Mouse (Mus musculus) gastrocnemius, postnatal 36 days (tissue): ENCODE results near the gene Rab27a. TPM values are rescaled to one million over a fixed set of nuclear protein-coding genes. Genes with fewer than 3 reads are reported as not detected.

Experiments used
- DNase-seq, 2 experiments: peaks; one replicate each; pipeline ENCODE4 v3.0.0; 2022
- intact Hi-C: fragments of 180-260 bp; cut with DNase I; formaldehyde crosslinking; loops from one replicate; pipeline ENCODE4 v1.15.1; 2025
- long read RNA-seq, 2 experiments: library from polyadenylated mRNA; stranded (forward); transcript quantifications; one replicate each; pipeline ENCODE4 v2.0.0; 2021
- total RNA-seq, 2 experiments: library from RNA; stranded (reverse); gene quantifications; 2 replicates each; pipeline ENCODE4 v1.2.3; 2021

Gene Rab27a
- total RNA-seq = 1 to 10 TPM; 1.4 to 1.8 TPM
- long read RNA-seq, experiment 1, partial matches to known transcripts = 0 of 1 reads
- long read RNA-seq, experiment 1, other reads (novel, unspliced or antisense) = 0 of 1 reads
- long read RNA-seq, experiment 2, partial matches to known transcripts = 0 of 2 reads
- long read RNA-seq, experiment 2, other reads (novel, unspliced or antisense) = 1 of 2 reads

GRCm38 (mm10) chr9:73044146-73045079, at the start of gene Rab27a:
Gene Rab27a, plus strand, starts transcription at chr9:73044854.
- intact Hi-C loops = loop anchor here (1.0 kb wide), 1 partner anchor 47 kb away; no protein-coding TSS in a partner anchor
- peak; percentile 46 to 77 for DNase-seq

GRCm38 (mm10) chr9:72996167-72996566, 48.5 kb upstream of the Rab27a start:
- intact Hi-C loops = no loop called here
- DNase-seq = no peak

- no peak for DNase-seq
These were observed 47.8 kb upstream of the Rab27a start for GRCm38 (mm10) chr9:72996806-72997205.

GRCm38 (mm10) chr9:73000487-73000886, 44.2 kb upstream of the Rab27a start:
- no peak for DNase-seq
- intact Hi-C loops = no loop called here

More at GRCm38 (mm10) chr9:72996806-72997205, 47.8 kb upstream of the Rab27a start:
- intact Hi-C loops = no loop called here

GRCm38 (mm10) chr9:73001314-73002011, 43.2 kb upstream of the Rab27a start:
- intact Hi-C loops = no loop called here
- no peak for DNase-seq

- intact Hi-C loops = no loop called here
- DNase-seq = no peak
These were observed 42.5 kb upstream of the Rab27a start for GRCm38 (mm10) chr9:73002177-73002576.

- intact Hi-C loops = no loop called here
- no peak for DNase-seq
These were observed 40.6 kb upstream of the Rab27a start for GRCm38 (mm10) chr9:73004076-73004475.

GRCm38 (mm10) chr9:73005106-73005505, 39.5 kb upstream of the Rab27a start:
- intact Hi-C loops = no loop called here
- DNase-seq = no peak

GRCm38 (mm10) chr9:73006175-73006574, 38.5 kb upstream of the Rab27a start:
- no peak for DNase-seq
- intact Hi-C loops = no loop called here

- intact Hi-C loops = no loop called here
- DNase-seq = no peak
These were observed 36.3 kb upstream of the Rab27a start for GRCm38 (mm10) chr9:73008384-73008783.

- DNase-seq = no peak
- intact Hi-C loops = no loop called here
These were observed 32.0 kb upstream of the Rab27a start for GRCm38 (mm10) chr9:73012629-73013028.

- DNase-seq = no peak
- intact Hi-C loops = no loop called here
These were observed 29.9 kb upstream of the Rab27a start for GRCm38 (mm10) chr9:73014724-73015123.

GRCm38 (mm10) chr9:73019841-73020240, 24.8 kb upstream of the Rab27a start:
- intact Hi-C loops = no loop called here
- DNase-seq = no peak

- no peak for DNase-seq
- intact Hi-C loops = no loop called here
These were observed 24.0 kb upstream of the Rab27a start for GRCm38 (mm10) chr9:73020566-73021097.

- intact Hi-C loops = no loop called here
- DNase-seq = no peak
These were observed 18.6 kb upstream of the Rab27a start for GRCm38 (mm10) chr9:73025818-73026636.

GRCm38 (mm10) chr9:73030443-73030842, 14.2 kb upstream of the Rab27a start:
- no peak for DNase-seq
- intact Hi-C loops = no loop called here

- no peak for DNase-seq
- intact Hi-C loops = no loop called here
These were observed 13.2 kb upstream of the Rab27a start for GRCm38 (mm10) chr9:73031421-73031820.

- DNase-seq = no peak
- intact Hi-C loops = no loop called here
These were observed 11.2 kb upstream of the Rab27a start for GRCm38 (mm10) chr9:73033406-73033805.

- intact Hi-C loops = no loop called here
These were observed 5.3 kb upstream of the Rab27a start for GRCm38 (mm10) chr9:73039222-73039945.

More at GRCm38 (mm10) chr9:73039222-73039945, 5.3 kb upstream of the Rab27a start:
- peak; percentile 87 for DNase-seq
